Mouse (Mus musculus) myocyte (in vitro differentiated cells): ENCODE results near the gene Got2.
"Not testable (repeated sequence)": the region's sequence is repeated elsewhere in the genome, so short reads cannot be mapped to it uniquely, and the experiment has no call there.

Source experiments
- CEBPB ChIP-seq: IDR thresholded peaks from 2 replicates; pipeline ENCODE4 v1.6.1; 2011; ENCODE audit warnings: mild to moderate bottlenecking, moderate library complexity; ENCODE audit not compliant: poor library complexity, insufficient read depth, severe bottlenecking
- E2F4 ChIP-seq: IDR thresholded peaks from one replicate; pipeline ENCODE4 v1.6.1; 2011; ENCODE audit warnings: mild to moderate bottlenecking, control low read depth, moderate library complexity; ENCODE audit not compliant: insufficient read depth
- MAX ChIP-seq: IDR thresholded peaks from one replicate; pipeline ENCODE4 v1.6.1; 2011; ENCODE audit warnings: low read depth, mild to moderate bottlenecking, control low read depth
- MYOD1 ChIP-seq, 3 experiments: IDR thresholded peaks; one replicate each; pipeline ENCODE4 v1.6.1; 2011; ENCODE audit warnings: control low read depth in 2 of 3, low read depth in 2 of 3, mild to moderate bottlenecking in 2 of 3, moderate library complexity in 1 of 3; ENCODE audit not compliant: insufficient read length in 2 of 3, control insufficient read depth in 1 of 3
- MYOG ChIP-seq, 3 experiments: IDR thresholded peaks; one replicate each; pipeline ENCODE4 v1.6.1; 2011; ENCODE audit warnings: control low read depth in 2 of 3, low read depth in 2 of 3, mild to moderate bottlenecking in 2 of 3; ENCODE audit not compliant: insufficient read length in 2 of 3, control insufficient read depth in 1 of 3, insufficient read depth in 1 of 3
- POLR2A ChIP-seq: IDR thresholded peaks from one replicate; pipeline ENCODE4 v1.6.1; 2011; ENCODE audit warnings: low read depth, mild to moderate bottlenecking, control low read depth, moderate library complexity; ENCODE audit not compliant: insufficient read length
- POLR2AphosphoS2 ChIP-seq: IDR thresholded peaks from one replicate; pipeline ENCODE4 v1.6.1; 2011; ENCODE audit warnings: low read depth, control low read depth; ENCODE audit not compliant: insufficient read length
- TCF12 ChIP-seq: IDR thresholded peaks from one replicate; pipeline ENCODE4 v1.6.1; 2011; ENCODE audit warnings: mild to moderate bottlenecking, control low read depth; ENCODE audit not compliant: poor library complexity, insufficient read depth, severe bottlenecking
- TCF3 ChIP-seq: IDR thresholded peaks from one replicate; pipeline ENCODE4 v1.6.1; 2011; ENCODE audit warnings: low read depth, control low read depth; ENCODE audit not compliant: insufficient read length
- USF1 ChIP-seq: IDR thresholded peaks from one replicate; pipeline ENCODE4 v1.6.1; 2011; ENCODE audit warnings: low read depth, mild to moderate bottlenecking, control low read depth, moderate library complexity

- TF ChIP-seq POLR2A; CEBPB; MYOD1 (IDR thresholded peaks at IDR 0.05; ENCODE audit: control insufficient read depth in 1 of 3, insufficient read length in 2 of 3, low read depth in 2 of 3); E2F4; USF1; TCF12; TCF3; MAX; MYOG (IDR thresholded peaks at IDR 0.05; ENCODE audit: control insufficient read depth in 1 of 3, insufficient read depth in 1 of 3, insufficient read length in 2 of 3, low read depth in 2 of 3); POLR2AphosphoS2: not testable (repeated sequence)
Observed at GRCm38 (mm10) chr8:95825162-95825561, 63.2 kb downstream of the Got2 start, which contains the start of gene Sap18b.
